Mouse (Mus musculus): Measurements from ENCODE around the gene Galntl5. TPM values are rescaled to one million over a fixed set of nuclear protein-coding genes. Genes with fewer than 3 reads are reported as not detected.
"Not testable (repeated sequence)": the region's sequence is repeated elsewhere in the genome, so short reads cannot be mapped to it uniquely, and the experiment has no call there.

Galntl5 gene
- polyA plus RNA-seq, 1 experiment from 2014 or later, result not detected

DNA sequence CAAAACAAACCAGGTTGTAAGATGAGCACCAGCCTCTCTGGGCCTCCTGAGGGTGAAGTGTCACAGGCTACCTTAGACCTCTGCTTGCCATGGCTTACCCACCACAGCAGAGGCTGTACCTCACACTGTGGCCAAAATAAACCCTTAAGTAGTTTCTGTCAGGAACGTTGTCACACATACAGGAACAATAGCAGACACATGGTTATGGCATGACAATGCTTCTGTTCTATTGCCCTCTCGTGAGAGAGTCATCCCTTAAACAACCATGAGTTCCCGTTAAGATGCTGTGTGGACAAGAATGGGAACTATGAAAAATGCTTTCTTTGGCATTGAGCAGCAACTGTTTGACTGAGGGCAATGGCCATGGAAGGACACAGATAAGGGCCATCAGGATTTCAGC lies 40.3 kb downstream of the Galntl5 start, which contains the start of gene Galnt11:
Gene Galnt11 (plus strand): TSS at position 301 of the 400 bp plus-strand sequence.
- Histone ChIP-seq H3K9me3 (ENCODE audit: control insufficient read depth, low read length) (no peaks in the 10 kb centered on the region), H3K36me3 (ENCODE audit: control insufficient read depth, insufficient read depth, low read length) (no peaks in the 10 kb centered on the region), H3K27ac (replicated peaks; ENCODE audit: low read depth, low read length) (peak within 1 kb of the TSS; percentile 91), H3K4me3 (ENCODE audit: low read depth, low read length) (peak within 1 kb of the TSS; percentile 74), H3K4me1 (ENCODE audit: control insufficient read depth, insufficient read depth, low read length) (no peaks in the 10 kb centered on the region), H3K27me3 (replicated peaks; ENCODE audit: control insufficient read depth, insufficient read depth, low read length) (no peaks in the 10 kb centered on the region), H3K9ac (ENCODE audit: low read depth, low read length) (peak within 1 kb of the TSS; percentile 92), H3K4me2 (ENCODE audit: low read depth, low read length) (peak within 1 kb of the TSS; percentile 67)
- DNase-seq (ENCODE audit: low spot score) (no peak), ATAC-seq (ENCODE audit: low read depth) (no peak)
- 85% methylated on average over 3 of the region's 3 CpGs for WGBS

DNA sequence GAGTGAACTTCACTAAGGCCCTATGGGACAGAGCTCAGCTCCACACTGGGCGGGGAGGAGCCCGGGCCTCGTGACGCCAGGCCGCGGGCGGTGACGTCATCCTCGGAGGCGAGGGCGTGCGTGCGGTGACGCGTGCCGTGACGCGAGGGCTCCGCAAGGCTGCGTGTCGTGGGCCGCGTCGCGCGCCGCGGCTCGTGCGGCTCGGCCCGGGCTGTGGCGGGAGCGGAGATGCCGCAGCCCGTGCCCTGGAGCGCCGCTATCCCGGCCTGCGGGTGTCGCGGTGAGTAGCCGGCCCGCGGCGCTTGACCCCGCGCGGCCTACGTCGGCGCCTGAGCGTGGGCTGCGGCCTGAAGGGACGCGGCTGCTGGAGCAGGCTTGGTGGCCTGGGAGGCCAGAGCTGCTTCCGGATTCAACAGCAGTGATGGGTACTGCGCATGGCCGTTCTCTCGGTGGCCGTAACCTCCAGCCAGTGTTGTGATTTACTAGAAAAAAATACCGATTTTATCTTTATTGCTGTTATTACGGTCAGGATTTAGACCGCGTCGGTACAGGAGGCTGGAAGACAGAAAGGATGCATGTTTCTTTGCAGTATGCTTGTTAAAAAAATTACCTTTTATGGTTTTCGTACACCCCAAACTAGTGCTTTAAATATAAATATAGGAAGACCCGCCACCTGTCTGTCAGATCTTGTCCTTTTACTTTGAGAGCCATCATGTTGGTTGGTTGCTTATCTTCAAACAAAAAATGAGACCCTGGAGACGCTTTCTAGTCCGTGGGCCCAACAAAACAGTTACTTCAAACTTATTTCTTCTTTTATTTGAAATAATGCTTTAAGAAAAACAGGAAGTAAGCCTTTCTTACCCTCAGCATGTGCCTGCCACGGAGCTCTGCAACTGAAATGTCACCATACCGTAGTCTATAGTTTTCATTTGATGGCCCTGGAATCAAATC lies 41.8 kb downstream of the Galntl5 start, which contains the start of gene E130116L18Rik:
Gene E130116L18Rik (minus strand): TSS at position 402 of the 951 bp plus-strand sequence.
- 7% methylated on average over 30 of the region's 72 CpGs for WGBS
- H3K4me1 ChIP-seq (ENCODE audit: control insufficient read depth, insufficient read depth, low read length), result no peaks in the 10 kb centered on the region
- H3K36me3 ChIP-seq (ENCODE audit: control insufficient read depth, insufficient read depth, low read length), result no peaks in the 10 kb centered on the region
- H3K9me3 ChIP-seq (ENCODE audit: control insufficient read depth, low read length), result no peaks in the 10 kb centered on the region
- H3K4me3 ChIP-seq (ENCODE audit: low read depth, low read length), result peak within 1 kb of the TSS; percentile 74
- H3K27me3 ChIP-seq (replicated peaks; ENCODE audit: control insufficient read depth, insufficient read depth, low read length), result no peaks in the 10 kb centered on the region
- peak; percentile 98 for ATAC-seq (ENCODE audit: low read depth)
- peak within 1 kb of the TSS; percentile 92 for H3K9ac ChIP-seq (ENCODE audit: low read depth, low read length)
- peak within 1 kb of the TSS; percentile 67 for H3K4me2 ChIP-seq (ENCODE audit: low read depth, low read length)
- DNase-seq (ENCODE audit: low spot score), result peak; percentile 87
- H3K27ac ChIP-seq (replicated peaks; ENCODE audit: low read depth, low read length), result peak within 1 kb of the TSS; percentile 91

DNA sequence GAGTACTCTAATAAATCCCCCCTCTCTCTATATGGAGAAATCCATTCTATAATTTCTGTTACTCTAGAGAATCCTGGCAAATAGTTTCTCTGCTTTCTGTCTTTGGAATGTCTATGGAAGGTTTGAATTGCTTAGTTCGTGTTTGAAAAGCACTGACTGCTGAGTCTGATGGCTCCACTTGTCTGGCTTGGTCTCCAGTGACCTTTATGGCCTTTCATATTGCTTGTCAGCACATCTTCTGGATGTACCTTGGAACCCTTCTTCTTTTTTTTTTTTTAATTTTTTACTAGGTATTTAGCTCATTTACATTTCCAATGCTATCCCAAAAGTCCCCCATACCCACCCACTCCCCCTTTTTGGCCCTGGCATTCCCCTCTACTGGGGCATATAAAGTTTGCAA lies 43.1 kb downstream of the Galntl5 start:
- H3K27ac ChIP-seq (replicated peaks; ENCODE audit: low read depth, low read length); H3K4me2 ChIP-seq (ENCODE audit: low read depth, low read length); H3K4me1 ChIP-seq (ENCODE audit: control insufficient read depth, insufficient read depth, low read length); ATAC-seq (ENCODE audit: low read depth); H3K9me3 ChIP-seq (ENCODE audit: control insufficient read depth, low read length); H3K9ac ChIP-seq (ENCODE audit: low read depth, low read length); H3K27me3 ChIP-seq (replicated peaks; ENCODE audit: control insufficient read depth, insufficient read depth, low read length); H3K4me3 ChIP-seq (ENCODE audit: low read depth, low read length); H3K36me3 ChIP-seq (ENCODE audit: control insufficient read depth, insufficient read depth, low read length); DNase-seq (ENCODE audit: low spot score): not testable (repeated sequence)
- WGBS, result 89% methylated on average over 1 of the region's 1 CpGs

DNA sequence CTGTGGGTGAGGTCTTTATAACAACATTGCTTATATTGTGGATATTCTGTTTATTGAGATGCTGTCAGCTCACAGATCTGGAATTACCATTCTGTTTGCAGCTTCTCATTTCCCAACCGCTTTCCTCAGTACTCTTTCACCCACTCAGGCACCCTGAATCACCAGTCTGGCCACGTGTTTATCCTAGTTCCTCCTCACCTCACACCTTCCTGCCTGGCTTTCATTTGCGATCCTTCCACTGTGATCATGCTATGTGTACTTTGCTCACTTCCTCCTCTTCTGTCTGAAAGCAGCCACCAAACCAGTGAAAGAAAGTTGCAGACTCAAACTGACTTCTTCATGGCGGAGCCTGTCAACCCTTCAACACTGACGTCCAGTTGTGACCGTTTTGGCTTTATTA lies 61.8 kb downstream of the Galntl5 start:
- Histone ChIP-seq H3K27ac (replicated peaks; ENCODE audit: low read depth, low read length) (no peak overlapping the region), H3K36me3 (ENCODE audit: control insufficient read depth, insufficient read depth, low read length) (0 out of 2 replicates have a peak, but pooled peaks cover 12% of the 10 kb centered on the region), H3K9me3 (ENCODE audit: control insufficient read depth, low read length) (no peaks in the 10 kb centered on the region), H3K4me2 (ENCODE audit: low read depth, low read length) (no peak overlapping the region), H3K4me3 (ENCODE audit: low read depth, low read length) (no peak overlapping the region), H3K9ac (ENCODE audit: low read depth, low read length) (no peak overlapping the region), H3K4me1 (ENCODE audit: control insufficient read depth, insufficient read depth, low read length) (no peaks in the 10 kb centered on the region), H3K27me3 (replicated peaks; ENCODE audit: control insufficient read depth, insufficient read depth, low read length) (no peaks in the 10 kb centered on the region)
- DNase-seq (ENCODE audit: low spot score), result no peak
- WGBS, result 88% methylated on average over 6 of the region's 6 CpGs
- ATAC-seq (ENCODE audit: low read depth), result no peak

- Histone ChIP-seq H3K4me2 (ENCODE audit: low read depth, low read length) (no peak overlapping the region), H3K4me1 (ENCODE audit: control insufficient read depth, insufficient read depth, low read length) (no peaks in the 10 kb centered on the region), H3K9ac (ENCODE audit: low read depth, low read length) (no peak overlapping the region), H3K27me3 (replicated peaks; ENCODE audit: control insufficient read depth, insufficient read depth, low read length) (no peaks in the 10 kb centered on the region), H3K27ac (replicated peaks; ENCODE audit: low read depth, low read length) (no peak overlapping the region), H3K9me3 (ENCODE audit: control insufficient read depth, low read length) (no peaks in the 10 kb centered on the region), H3K36me3 (ENCODE audit: control insufficient read depth, insufficient read depth, low read length) (peaks cover 33% of the 10 kb centered on the region), H3K4me3 (ENCODE audit: low read depth, low read length) (no peak overlapping the region)
- 86% methylated on average over 10 of the region's 10 CpGs for WGBS
- DNase-seq (ENCODE audit: low spot score) (no peak), ATAC-seq (ENCODE audit: low read depth) (no peak)
These were observed 64.7 kb downstream of the Galntl5 start for GRCm38 (mm10) chr5:25245806-25246472.

GRCm38 (mm10) chr5:25246473-25246865 lies 65.2 kb downstream of the Galntl5 start:
- no peak overlapping the region for H3K4me2 ChIP-seq (ENCODE audit: low read depth, low read length)
- no peak overlapping the region for H3K27ac ChIP-seq (replicated peaks; ENCODE audit: low read depth, low read length)
- 68% methylated on average over 1 of the region's 1 CpGs for WGBS
- peaks cover 39% of the 10 kb centered on the region for H3K36me3 ChIP-seq (ENCODE audit: control insufficient read depth, insufficient read depth, low read length)
- DNase-seq (ENCODE audit: low spot score) (no peak), ATAC-seq (ENCODE audit: low read depth) (no peak)
- no peaks in the 10 kb centered on the region for H3K4me1 ChIP-seq (ENCODE audit: control insufficient read depth, insufficient read depth, low read length)
- H3K9ac ChIP-seq (ENCODE audit: low read depth, low read length), result no peak overlapping the region
- H3K4me3 ChIP-seq (ENCODE audit: low read depth, low read length), result no peak overlapping the region
- no peaks in the 10 kb centered on the region for H3K9me3 ChIP-seq (ENCODE audit: control insufficient read depth, low read length)
- no peaks in the 10 kb centered on the region for H3K27me3 ChIP-seq (replicated peaks; ENCODE audit: control insufficient read depth, insufficient read depth, low read length)

DNA sequence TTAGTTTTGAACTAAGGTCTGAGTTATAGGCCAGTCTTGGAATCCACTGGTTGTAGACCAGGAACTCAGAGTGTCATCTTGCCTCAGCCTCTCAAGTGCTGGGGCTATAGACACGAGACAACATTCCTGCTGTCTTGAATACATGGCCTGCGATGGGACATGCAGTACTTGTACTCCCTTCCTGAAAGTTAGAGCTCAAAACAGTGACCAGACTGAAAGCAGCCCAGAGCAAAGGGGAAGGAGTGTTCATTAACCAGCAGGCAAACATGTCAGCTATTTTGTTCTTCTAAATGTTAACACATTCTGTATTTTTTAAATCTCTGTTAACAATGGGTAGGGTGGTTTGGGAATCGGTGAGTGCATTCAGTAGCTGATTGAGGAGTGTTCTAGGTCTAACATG lies 65.8 kb downstream of the Galntl5 start:
- Histone ChIP-seq H3K36me3 (ENCODE audit: control insufficient read depth, insufficient read depth, low read length) (peaks cover 44% of the 10 kb centered on the region), H3K4me3 (ENCODE audit: low read depth, low read length) (no peak overlapping the region), H3K4me1 (ENCODE audit: control insufficient read depth, insufficient read depth, low read length) (no peaks in the 10 kb centered on the region), H3K4me2 (ENCODE audit: low read depth, low read length) (no peak overlapping the region), H3K9me3 (ENCODE audit: control insufficient read depth, low read length) (no peaks in the 10 kb centered on the region), H3K9ac (ENCODE audit: low read depth, low read length) (no peak overlapping the region), H3K27ac (replicated peaks; ENCODE audit: low read depth, low read length) (no peak overlapping the region), H3K27me3 (replicated peaks; ENCODE audit: control insufficient read depth, insufficient read depth, low read length) (no peaks in the 10 kb centered on the region)
- DNase-seq (ENCODE audit: low spot score) (no peak), ATAC-seq (ENCODE audit: low read depth) (no peak)
- 83% methylated on average over 3 of the region's 3 CpGs for WGBS

GRCm38 (mm10) chr5:25252423-25252822 lies 71.2 kb downstream of the Galntl5 start:
- peaks cover 84% of the 10 kb centered on the region for H3K36me3 ChIP-seq (ENCODE audit: control insufficient read depth, insufficient read depth, low read length)
- no peak overlapping the region for H3K27ac ChIP-seq (replicated peaks; ENCODE audit: low read depth, low read length)
- 83% methylated on average over 2 of the region's 2 CpGs for WGBS

More at GRCm38 (mm10) chr5:25252423-25252822, 71.2 kb downstream of the Galntl5 start:
- no peaks in the 10 kb centered on the region for H3K4me1 ChIP-seq (ENCODE audit: control insufficient read depth, insufficient read depth, low read length)
- H3K4me3 ChIP-seq (ENCODE audit: low read depth, low read length), result no peak overlapping the region
- no peaks in the 10 kb centered on the region for H3K27me3 ChIP-seq (replicated peaks; ENCODE audit: control insufficient read depth, insufficient read depth, low read length)
- H3K9ac ChIP-seq (ENCODE audit: low read depth, low read length), result no peak overlapping the region
- ATAC-seq (ENCODE audit: low read depth) (no peak), DNase-seq (ENCODE audit: low spot score) (no peak)
- no peaks in the 10 kb centered on the region for H3K9me3 ChIP-seq (ENCODE audit: control insufficient read depth, low read length)
- H3K4me2 ChIP-seq (ENCODE audit: low read depth, low read length), result no peak overlapping the region

Data from embryonic facial prominence, embryonic 14.5 days (tissue).